In genomic region chr5:14766686-14767085, GRCm38 (mm10) we compare ENCODE assay signal across 19 mouse cellular contexts.
"Had no signal": no experiment of that assay in that cellular context is flagged by ENCODE, and none has a peak within 500 bp of the region (broad histone marks: within the 10 kb centered on the region; RNA-seq: fewer than 3 reads in every experiment).

No protein-coding gene starts in this region.

- H3K4me2 ChIP-seq: lung, embryonic 14.5 days; midbrain, embryonic 12.5 days; neural tube, embryonic 13.5 days; neural tube, embryonic 15.5 days; stomach, embryonic 15.5 days had no signal

- H3K4me1 ChIP-seq: midbrain, embryonic 10.5 days; midbrain, embryonic 12.5 days; neural tube, embryonic 13.5 days; neural tube, embryonic 15.5 days; stomach, embryonic 15.5 days had no signal

- H3K4me3 ChIP-seq: midbrain, embryonic 10.5 days; midbrain, embryonic 12.5 days; myocyte; neural tube, embryonic 13.5 days; neural tube, embryonic 15.5 days; stomach, embryonic 15.5 days had no signal

- ATAC-seq: midbrain, embryonic 16.5 days had no signal

- H3K36me3 ChIP-seq: midbrain, embryonic 10.5 days; midbrain, embryonic 12.5 days; stomach, embryonic 15.5 days had no signal

- DNase-seq: lung, adult 18-20 months; lung, embryonic 14.5 days; lung, postnatal 10 days; lung, postnatal 4 days; midbrain, embryonic 14.5 days; retina, postnatal 1 day; right cerebral cortex, adult 18-20 months; right cerebral cortex, postnatal 25 days; thymus, adult 2 months; thymus, postnatal 25 days; thymus, postnatal 4 days had no signal

- H3K9ac ChIP-seq: lung, embryonic 14.5 days; midbrain, embryonic 12.5 days; neural tube, embryonic 13.5 days; neural tube, embryonic 15.5 days; stomach, embryonic 15.5 days had no signal

- H3K27ac ChIP-seq: midbrain, embryonic 10.5 days; midbrain, embryonic 12.5 days; neural tube, embryonic 13.5 days; neural tube, embryonic 15.5 days; stomach, embryonic 15.5 days; stomach, postnatal 0 days had no signal

- H3K27me3 ChIP-seq: midbrain, embryonic 12.5 days; neural tube, embryonic 13.5 days; neural tube, embryonic 15.5 days; stomach, embryonic 15.5 days had no signal

- H3K9me3 ChIP-seq: midbrain, embryonic 10.5 days; midbrain, embryonic 12.5 days; neural tube, embryonic 13.5 days; neural tube, embryonic 15.5 days; stomach, embryonic 15.5 days had no signal
